In the genomic region with DNA sequence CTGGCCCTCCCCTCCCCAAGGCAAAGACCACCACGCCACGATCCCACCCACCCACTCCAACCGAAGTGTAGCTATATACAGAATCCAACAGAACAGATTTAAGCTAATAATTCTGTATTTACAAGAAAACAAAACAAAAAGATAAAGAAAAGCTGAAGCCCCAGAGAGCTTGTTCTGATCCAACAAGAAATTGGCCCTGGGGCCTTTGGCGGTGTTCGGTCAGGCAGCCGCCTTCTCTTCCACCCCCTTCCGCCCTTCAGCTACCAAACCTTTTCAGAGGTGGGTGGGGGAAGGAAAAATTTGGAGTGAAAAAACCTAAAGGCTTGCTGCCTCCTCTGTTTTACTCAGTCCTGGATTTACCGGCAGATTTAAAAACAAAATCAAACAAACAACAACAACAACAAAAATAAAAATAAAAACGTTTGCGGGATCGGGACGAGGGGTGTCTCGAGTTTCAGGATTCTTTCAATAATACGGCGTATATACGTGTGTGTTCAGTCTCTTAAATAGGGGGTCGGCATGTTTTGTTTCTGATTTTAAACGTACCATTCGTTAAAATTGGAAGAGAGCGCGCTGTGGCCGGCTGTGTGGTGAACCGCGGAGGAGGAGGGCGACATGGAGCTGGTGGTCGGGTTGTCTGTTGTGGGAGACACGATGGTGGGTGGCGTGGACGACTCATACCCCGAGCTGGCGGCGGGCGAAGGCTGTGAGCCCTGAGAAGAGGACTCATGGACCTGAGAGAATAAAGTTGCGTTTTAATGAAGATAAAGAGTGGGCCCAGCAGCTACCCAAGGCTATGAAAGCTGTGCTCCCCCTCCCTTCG, we compare ENCODE assay signal across 9 mouse cellular contexts. TPM values are rescaled to one million over a fixed set of nuclear protein-coding genes. Genes with fewer than 3 reads are reported as not detected.
DNase-seq lines count a peak whose midpoint lies in the region; ATAC-seq lines count a peak whose summit lies in the region.
"Had no signal": no experiment of that assay in that cellular context is flagged by ENCODE, and none has a peak within 500 bp of the region (broad histone marks: within the 10 kb centered on the region; RNA-seq: fewer than 3 reads in every experiment).

No protein-coding gene starts in this region.

- H3K4me1 ChIP-seq in heart, embryonic 15.5 days (replicated peaks) = peaks cover 26% of the 10 kb centered on the region
- H3K4me1 ChIP-seq in hindbrain, embryonic 14.5 days (replicated peaks; ENCODE audit: control insufficient read depth, insufficient read depth, low read length) = no peaks in the 10 kb centered on the region

- no peak overlapping the region for H3K9ac ChIP-seq in heart, embryonic 15.5 days
- peak overlapping the region; percentile 97 for H3K9ac ChIP-seq in hindbrain, embryonic 14.5 days

- H3K36me3 ChIP-seq in heart, embryonic 15.5 days = no peaks in the 10 kb centered on the region
- peaks cover 8% of the 10 kb centered on the region; the same call in 1 of the 2 replicates for H3K36me3 ChIP-seq in hindbrain, embryonic 14.5 days (replicated peaks; ENCODE audit: control insufficient read depth, insufficient read depth)
- H3K36me3 ChIP-seq: G1E had no signal

- no peak for DNase-seq in heart, adult 9 months (ENCODE audit: low spot score in 2 of 2)
- DNase-seq in cerebellum, adult 9-11 months = peak; percentile 43
- peak; percentile 55 for DNase-seq in hindbrain, embryonic 14.5 days (ENCODE audit: low spot score)
- peak; percentile 54 for DNase-seq in neural tube, embryonic 10.5 days (ENCODE audit: extremely low spot score, low spot score)
- no peak for DNase-seq in thymus, postnatal 14 days
- no peak for DNase-seq in yolk sac, embryonic 10.5 days (ENCODE audit: low spot score)

- H3K9me3 ChIP-seq in heart, embryonic 15.5 days (replicated peaks) = no peaks in the 10 kb centered on the region
- H3K9me3 ChIP-seq in hindbrain, embryonic 14.5 days (ENCODE audit: control insufficient read depth, low read length) = no peaks in the 10 kb centered on the region

- peak overlapping the region; percentile 64 for H3K4me2 ChIP-seq in heart, embryonic 15.5 days
- H3K4me2 ChIP-seq in hindbrain, embryonic 14.5 days (replicated peaks) = peak overlapping the region; percentile 52

- WGBS in heart, embryonic 15.5 days = 2% methylated on average over 35 of the region's 35 CpGs
- under 1% methylated on average over 35 of the region's 35 CpGs for WGBS in hindbrain, embryonic 14.5 days

- ATAC-seq in heart, embryonic 15.5 days (replicated peaks; ENCODE audit: insufficient number of reproducible peaks, insufficient read depth, low FRiP score, low read depth) = no peak
- ATAC-seq in hindbrain, embryonic 14.5 days (ENCODE audit: low FRiP score) = peak; percentile 6; the same call in 1 of the 2 replicates
- ATAC-seq in frontal cortex, adult (ENCODE audit: low TSS enrichment) = no peak

- no peak overlapping the region for H3K27ac ChIP-seq in heart, embryonic 15.5 days
- H3K27ac ChIP-seq in hindbrain, embryonic 14.5 days = peak overlapping the region; percentile 96

- peak overlapping the region; percentile 49 for H3K4me3 ChIP-seq in heart, embryonic 15.5 days
- H3K4me3 ChIP-seq in hindbrain, embryonic 14.5 days (replicated peaks; ENCODE audit: low read length) = peak overlapping the region; percentile 51

- H3K27me3 ChIP-seq in heart, embryonic 15.5 days = peaks cover 90% of the 10 kb centered on the region
- H3K27me3 ChIP-seq in hindbrain, embryonic 14.5 days (ENCODE audit: control insufficient read depth, insufficient read depth, low read length) = peaks cover 62% of the 10 kb centered on the region

RNA-seq across cellular contexts. Expression of gene Zic4, which starts 1.0 kb away (rescaled TPM):
- 0.10 TPM in 1 of 2 replicates, not detected in the other for polyA plus RNA-seq in heart, embryonic 15.5 days (2015; fragmentation: Nextera tagmentation; extraction: Ambion mirVana)
- polyA plus RNA-seq in hindbrain, embryonic 14.5 days (2014; fragmentation: Nextera tagmentation; extraction: Ambion mirVana) = 47.8 and 54.9 TPM in 2 replicates
- polyA plus RNA-seq: G1E had no signal

RNA-seq across cellular contexts. Expression of gene Zic1, which starts 4.4 kb away (rescaled TPM):
- 0.11 and 0.13 TPM in 2 replicates for polyA plus RNA-seq in heart, embryonic 15.5 days (2015; fragmentation: Nextera tagmentation; extraction: Ambion mirVana)
- polyA plus RNA-seq in hindbrain, embryonic 14.5 days (2014; fragmentation: Nextera tagmentation; extraction: Ambion mirVana) = 21.4 and 25.1 TPM in 2 replicates
- polyA plus RNA-seq: G1E had no signal

Comparison
In these comparisons a context has a peak if more than half of its experiments do, and no peak if none do; other contexts are left out.
1. DNase-seq: peak in cerebellum, adult 9-11 months (single experiment), hindbrain, embryonic 14.5 days (single experiment) and neural tube, embryonic 10.5 days (single experiment); none in heart, adult 9 months (0 of 2), thymus, postnatal 14 days (single experiment) and yolk sac, embryonic 10.5 days (single experiment).
2. RNA of gene Zic4, which starts 1.0 kb away (polyA plus RNA-seq): 47.8 to 54.9 TPM in hindbrain, embryonic 14.5 days; 0.10 TPM in heart, embryonic 15.5 days; every median in the first group is over 10 times any median in the second.
3. RNA of gene Zic1, which starts 4.4 kb away (polyA plus RNA-seq): 21.4 to 25.1 TPM in hindbrain, embryonic 14.5 days; 0.11 to 0.13 TPM in heart, embryonic 15.5 days; every median in the first group is over 10 times any median in the second.